Mouse (Mus musculus): ENCODE data around the gene Prss12. TPM values are rescaled to one million over a fixed set of nuclear protein-coding genes. Genes with fewer than 3 reads are reported as not detected.
"Not testable (repeated sequence)": the region's sequence is repeated elsewhere in the genome, so short reads cannot be mapped to it uniquely, and the experiment has no call there.

Gene Prss12
- total and polyA plus RNA-seq, 2 experiments from 2014 or later, result 2.5 to 3.0 TPM

DNA sequence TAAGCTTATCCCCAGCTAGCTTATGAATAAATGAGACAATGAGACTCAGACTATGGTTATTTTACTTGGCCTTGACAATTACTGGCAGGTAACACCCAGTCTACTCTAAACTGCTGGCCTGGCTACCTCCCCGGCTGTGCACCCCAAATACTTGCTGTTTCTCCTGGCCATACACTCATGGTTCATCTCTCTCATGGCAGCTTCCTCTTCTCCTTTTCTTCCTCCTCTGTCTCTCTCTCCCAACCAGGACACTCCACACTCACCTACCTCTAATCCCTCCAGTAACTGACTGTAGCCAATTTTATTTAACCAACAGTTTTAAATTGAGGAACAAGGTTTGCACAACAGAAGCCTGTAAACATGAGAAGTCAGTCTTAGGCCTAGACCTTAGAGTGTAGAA, 45.1 kb downstream of the Prss12 start:
- Histone ChIP-seq H3K4me2 (ENCODE audit: low read depth, low read length) (no peak overlapping the region), H3K4me1 (ENCODE audit: control insufficient read depth, insufficient read depth) (no peaks in the 10 kb centered on the region), H3K9me3 (replicated peaks; ENCODE audit: control insufficient read depth, low read length) (no peaks in the 10 kb centered on the region), H3K36me3 (replicated peaks; ENCODE audit: control insufficient read depth, insufficient read depth, low read length) (no peaks in the 10 kb centered on the region), H3K9ac (replicated peaks; ENCODE audit: low read depth, low read length) (no peak overlapping the region), H3K27ac (ENCODE audit: low read depth) (no peak overlapping the region), H3K4me3 (ENCODE audit: low read depth, low read length) (no peak overlapping the region), H3K27me3 (ENCODE audit: control insufficient read depth, insufficient read depth, low read length) (no peaks in the 10 kb centered on the region)
- TF ChIP-seq CTCF (IDR thresholded peaks at IDR 0.05; ENCODE audit: low read depth) (no peak), EP300 (IDR thresholded peaks at IDR 0.05; ENCODE audit: low read depth) (no peak)
- DNase-seq (ENCODE audit: low spot score), result no peak
- WGBS, result 100% methylated on average over 1 of the region's 1 CpGs
- no peak for ATAC-seq (ENCODE audit: insufficient read depth, low read depth)

DNA sequence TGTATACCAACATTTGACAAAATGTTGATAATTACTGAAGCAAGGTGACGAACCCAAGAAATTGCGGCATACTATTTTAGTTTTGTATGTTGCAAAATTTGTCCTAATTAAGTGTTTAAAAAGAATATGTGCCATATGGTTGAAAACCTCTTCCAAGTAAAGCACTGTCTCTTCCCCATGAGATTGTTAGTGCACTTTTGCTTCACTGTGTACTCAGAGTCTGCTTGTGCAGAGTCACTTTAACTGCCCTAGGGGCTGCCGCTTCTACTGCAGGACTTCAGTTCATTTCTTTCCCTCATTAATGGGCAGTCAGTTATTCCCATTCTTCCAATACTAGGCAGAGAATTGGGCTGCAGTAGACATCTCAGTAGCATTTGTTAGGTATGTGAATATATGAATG, 46.5 kb downstream of the Prss12 start:
- no peak for DNase-seq (ENCODE audit: low spot score)
- 91% methylated on average over 3 of the region's 3 CpGs for WGBS
- no peaks in the 10 kb centered on the region for H3K4me1 ChIP-seq (ENCODE audit: control insufficient read depth, insufficient read depth)

DNA sequence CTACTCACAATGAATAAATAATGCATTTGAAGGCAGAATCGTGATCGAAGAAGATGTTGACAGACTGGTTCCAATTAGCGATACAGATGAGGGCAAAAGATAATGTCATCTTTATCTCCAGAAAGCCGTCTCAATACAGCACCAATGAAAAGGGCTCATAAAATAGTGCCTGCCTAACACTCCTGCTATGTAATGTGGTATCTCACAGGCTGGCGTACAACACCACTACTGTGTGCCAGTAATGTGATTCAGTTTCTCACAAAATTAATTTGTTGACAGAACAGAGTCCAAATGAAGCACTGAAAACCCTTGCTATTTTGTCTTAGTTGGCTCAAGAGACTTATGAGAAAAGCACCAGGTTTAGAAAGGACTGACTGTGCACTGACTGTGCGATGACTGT, 48.4 kb downstream of the Prss12 start:
- no peak overlapping the region for H3K27ac ChIP-seq (ENCODE audit: low read depth)
- 71% methylated on average over 6 of the region's 6 CpGs for WGBS
- no peaks in the 10 kb centered on the region for H3K36me3 ChIP-seq (replicated peaks; ENCODE audit: control insufficient read depth, insufficient read depth, low read length)

More for the DNA sequence above, 46.5 kb downstream of the Prss12 start:
- Histone ChIP-seq H3K9ac (replicated peaks; ENCODE audit: low read depth, low read length) (no peak overlapping the region), H3K4me3 (ENCODE audit: low read depth, low read length) (no peak overlapping the region), H3K4me2 (ENCODE audit: low read depth, low read length) (no peak overlapping the region), H3K27ac (ENCODE audit: low read depth) (no peak overlapping the region), H3K36me3 (replicated peaks; ENCODE audit: control insufficient read depth, insufficient read depth, low read length) (no peaks in the 10 kb centered on the region), H3K27me3 (ENCODE audit: control insufficient read depth, insufficient read depth, low read length) (no peaks in the 10 kb centered on the region), H3K9me3 (replicated peaks; ENCODE audit: control insufficient read depth, low read length) (no peaks in the 10 kb centered on the region)
- TF ChIP-seq CTCF (IDR thresholded peaks at IDR 0.05; ENCODE audit: low read depth) (no peak), EP300 (IDR thresholded peaks at IDR 0.05; ENCODE audit: low read depth) (no peak)
- no peak for ATAC-seq (ENCODE audit: insufficient read depth, low read depth)

DNA sequence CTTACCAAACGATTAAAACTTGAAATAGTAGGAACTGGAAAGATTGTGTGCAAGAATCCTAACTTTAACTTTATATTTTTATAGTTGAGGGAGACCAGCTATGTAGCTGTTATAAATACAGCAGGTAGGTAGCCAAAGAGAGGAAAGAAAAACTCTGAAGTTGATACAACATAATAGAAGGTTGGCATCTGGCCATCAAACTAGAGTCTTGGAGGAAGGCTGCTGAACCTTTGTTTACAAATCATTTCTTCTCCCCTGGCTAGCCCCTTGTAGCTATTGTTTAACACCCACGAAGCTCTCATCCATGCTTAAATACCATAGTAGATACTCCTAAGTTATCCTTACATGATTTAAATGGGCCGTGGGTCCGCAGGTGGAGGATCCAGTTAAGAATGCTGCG, 52.1 kb downstream of the Prss12 start:
- WGBS, result 77% methylated on average over 5 of the region's 5 CpGs
- Histone ChIP-seq H3K36me3 (replicated peaks; ENCODE audit: control insufficient read depth, insufficient read depth, low read length) (no peaks in the 10 kb centered on the region), H3K27ac (ENCODE audit: low read depth) (no peak overlapping the region), H3K4me2 (ENCODE audit: low read depth, low read length) (no peak overlapping the region), H3K9me3 (replicated peaks; ENCODE audit: control insufficient read depth, low read length) (no peaks in the 10 kb centered on the region), H3K4me1 (ENCODE audit: control insufficient read depth, insufficient read depth) (peaks cover 9% of the 10 kb centered on the region), H3K27me3 (ENCODE audit: control insufficient read depth, insufficient read depth, low read length) (no peaks in the 10 kb centered on the region), H3K4me3 (ENCODE audit: low read depth, low read length) (no peak overlapping the region), H3K9ac (replicated peaks; ENCODE audit: low read depth, low read length) (no peak overlapping the region)
- TF ChIP-seq EP300 (IDR thresholded peaks at IDR 0.05; ENCODE audit: low read depth), result no peak
- TF ChIP-seq CTCF (IDR thresholded peaks at IDR 0.05; ENCODE audit: low read depth), result no peak
- no peak for ATAC-seq (ENCODE audit: insufficient read depth, low read depth)
- no peak for DNase-seq (ENCODE audit: low spot score)

More for the DNA sequence above, 48.4 kb downstream of the Prss12 start:
- no peak for TF ChIP-seq EP300 (IDR thresholded peaks at IDR 0.05; ENCODE audit: low read depth)
- no peak for TF ChIP-seq CTCF (IDR thresholded peaks at IDR 0.05; ENCODE audit: low read depth)
- ATAC-seq (ENCODE audit: insufficient read depth, low read depth), result no peak
- Histone ChIP-seq H3K4me2 (ENCODE audit: low read depth, low read length) (no peak overlapping the region), H3K4me3 (ENCODE audit: low read depth, low read length) (no peak overlapping the region), H3K9me3 (replicated peaks; ENCODE audit: control insufficient read depth, low read length) (no peaks in the 10 kb centered on the region), H3K9ac (replicated peaks; ENCODE audit: low read depth, low read length) (no peak overlapping the region), H3K27me3 (ENCODE audit: control insufficient read depth, insufficient read depth, low read length) (no peaks in the 10 kb centered on the region), H3K4me1 (ENCODE audit: control insufficient read depth, insufficient read depth) (0 out of 2 replicates have a peak, but pooled peaks cover 1% of the 10 kb centered on the region)
- no peak for DNase-seq (ENCODE audit: low spot score)

DNA sequence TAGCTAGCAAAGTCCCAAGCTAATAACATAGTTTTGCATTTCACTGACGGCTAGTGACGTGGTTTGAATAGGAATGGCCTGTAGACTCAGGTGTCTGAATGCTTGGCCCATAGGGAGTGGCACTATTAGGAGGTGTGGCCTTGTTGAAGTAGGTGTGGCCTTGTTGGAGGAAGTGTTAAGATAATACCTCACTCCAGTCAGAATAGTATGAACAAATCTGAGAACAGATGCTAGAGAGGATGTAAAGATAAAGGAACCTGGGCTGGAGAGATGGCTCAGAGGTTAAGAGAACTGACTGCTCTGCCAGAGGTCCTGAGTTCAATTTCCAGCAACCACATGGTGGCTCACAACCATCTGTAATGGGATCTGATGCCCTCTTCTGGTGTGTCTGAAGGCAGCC, 55.1 kb downstream of the Prss12 start:
- H3K27me3 ChIP-seq (ENCODE audit: control insufficient read depth, insufficient read depth, low read length); H3K9me3 ChIP-seq (replicated peaks; ENCODE audit: control insufficient read depth, low read length); H3K27ac ChIP-seq (ENCODE audit: low read depth); DNase-seq (ENCODE audit: low spot score); H3K36me3 ChIP-seq (replicated peaks; ENCODE audit: control insufficient read depth, insufficient read depth, low read length); H3K4me3 ChIP-seq (ENCODE audit: low read depth, low read length); ATAC-seq (ENCODE audit: insufficient read depth, low read depth); H3K4me2 ChIP-seq (ENCODE audit: low read depth, low read length); H3K9ac ChIP-seq (replicated peaks; ENCODE audit: low read depth, low read length): not testable (repeated sequence)
- H3K4me1 ChIP-seq (ENCODE audit: control insufficient read depth, insufficient read depth), result peaks cover 10% of the 10 kb centered on the region
- 83% methylated on average over 2 of the region's 2 CpGs for WGBS

DNA sequence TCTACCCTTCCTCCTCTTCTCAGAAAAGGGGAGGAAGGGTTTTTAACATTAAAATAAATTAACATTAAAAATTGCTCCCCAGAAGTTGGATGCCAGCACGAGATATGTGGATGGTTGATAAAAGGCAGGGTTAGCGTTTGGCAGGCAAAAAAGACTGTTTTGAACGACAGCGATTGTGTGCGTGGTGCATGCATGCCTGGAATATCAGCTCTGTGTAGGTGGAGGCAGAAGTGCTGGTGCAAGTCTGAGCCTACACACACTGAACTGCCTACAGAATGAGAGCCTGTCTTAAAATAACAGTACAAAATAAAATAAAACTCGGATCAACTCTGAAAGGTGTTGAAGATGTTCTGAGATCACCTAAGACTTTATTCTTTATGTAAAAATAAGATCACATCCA, 57.2 kb downstream of the Prss12 start:
- 44% methylated on average over 6 of the region's 6 CpGs for WGBS
- no peak overlapping the region for H3K4me2 ChIP-seq (ENCODE audit: low read depth, low read length)
- H3K9ac ChIP-seq (replicated peaks; ENCODE audit: low read depth, low read length), result no peak overlapping the region

More for the DNA sequence above, 57.2 kb downstream of the Prss12 start:
- ATAC-seq (ENCODE audit: insufficient read depth, low read depth) (no peak), DNase-seq (ENCODE audit: low spot score) (no peak)
- Histone ChIP-seq H3K4me1 (ENCODE audit: control insufficient read depth, insufficient read depth) (peaks cover 16% of the 10 kb centered on the region), H3K27me3 (ENCODE audit: control insufficient read depth, insufficient read depth, low read length) (no peaks in the 10 kb centered on the region), H3K27ac (ENCODE audit: low read depth) (no peak overlapping the region), H3K4me3 (ENCODE audit: low read depth, low read length) (no peak overlapping the region), H3K36me3 (replicated peaks; ENCODE audit: control insufficient read depth, insufficient read depth, low read length) (peaks cover 8% of the 10 kb centered on the region; the same call in 1 of the 2 replicates), H3K9me3 (replicated peaks; ENCODE audit: control insufficient read depth, low read length) (no peaks in the 10 kb centered on the region)
- no peak for TF ChIP-seq EP300 (IDR thresholded peaks at IDR 0.05; ENCODE audit: low read depth)
- no peak for TF ChIP-seq CTCF (IDR thresholded peaks at IDR 0.05; ENCODE audit: low read depth)

Measured in heart, postnatal 0 days (tissue).